Mouse (Mus musculus) lung, postnatal 0 days (tissue): ENCODE data around the gene Olfr718-ps1. TPM values are rescaled to one million over a fixed set of nuclear protein-coding genes. Genes with fewer than 3 reads are reported as not detected.
"Not testable (repeated sequence)": the region's sequence is repeated elsewhere in the genome, so short reads cannot be mapped to it uniquely, and the experiment has no call there.

Experiments used
- ATAC-seq: fragments of 200-750 bp; cut with Nextera tagmentation; 2 replicates; pipeline ENCODE4 v1.8.0; 2017; ENCODE audit warnings: moderate library complexity
- DNase-seq: peaks from one replicate; pipeline ENCODE4 v3.0.0-alpha.2; 2016; ENCODE audit warnings: low spot score
- H3K27ac ChIP-seq: fragments of 300-500 bp; sonication (generic); 2 replicates; pipeline ENCODE4 v1.5.1; 2014; ENCODE audit warnings: antibody characterized with exemption, mild to moderate bottlenecking, low read length, mixed read lengths
- H3K27me3 ChIP-seq: fragments of 300-500 bp; sonication (generic); replicated peaks from 2 replicates; pipeline ENCODE4 v1.6.1; 2014; ENCODE audit warnings: low read length, mixed read lengths; ENCODE audit not compliant: insufficient read depth
- H3K36me3 ChIP-seq: fragments of 300-500 bp; sonication (generic); 2 replicates; pipeline ENCODE4 v1.6.1; 2014; ENCODE audit warnings: low read length, mixed read lengths; ENCODE audit not compliant: insufficient read depth
- H3K4me1 ChIP-seq: fragments of 300-500 bp; sonication (generic); 2 replicates; pipeline ENCODE4 v1.6.1; 2014; ENCODE audit warnings: antibody characterized with exemption, low read depth, low read length, mixed read lengths; ENCODE audit not compliant: insufficient read depth
- H3K4me2 ChIP-seq: fragments of 300-500 bp; sonication (generic); replicated peaks from 2 replicates; pipeline ENCODE4 v1.6.1; 2014; ENCODE audit warnings: low read depth, mild to moderate bottlenecking, low read length, moderate library complexity, mixed read lengths
- H3K4me3 ChIP-seq: fragments of 300-500 bp; sonication (generic); 2 replicates; pipeline ENCODE4 v1.5.1; 2014; ENCODE audit warnings: low read depth, low read length
- H3K9ac ChIP-seq: fragments of 300-500 bp; sonication (generic); replicated peaks from 2 replicates; pipeline ENCODE4 v1.6.1; 2014; ENCODE audit warnings: low read depth, mild to moderate bottlenecking
- H3K9me3 ChIP-seq: fragments of 300-500 bp; sonication (generic); 2 replicates; pipeline ENCODE4 v1.6.1; 2016; ENCODE audit warnings: low read length, mixed read lengths
- CTCF ChIP-seq: IDR thresholded peaks from 2 replicates; pipeline ENCODE4 v1.5.1; 2016; ENCODE audit warnings: antibody characterized with exemption, mild to moderate bottlenecking
- EP300 ChIP-seq: IDR thresholded peaks from 2 replicates; pipeline ENCODE4 v1.6.1; 2016; ENCODE audit warnings: antibody characterized with exemption, mild to moderate bottlenecking, control low read depth
- WGBS: fragments of 180-500 bp; shearing (Covaris S2); extraction: QIAGEN DNeasy Blood & Tissue Kit; methylation state at CpG from one replicate; pipeline ENCODE4 v1.1.7; 2014; 5-methylcytosine and 5-hydroxymethylcytosine counted together
- polyA plus RNA-seq: library from polyadenylated mRNA; unstranded; fragments of >200 nt; fragmentation: Nextera tagmentation; extraction: Ambion mirVana; gene quantifications from 2 replicates; pipeline ENCODE4 v1.2.1, GENCODE M21; 2015

Olfr718-ps1 gene
- not detected in 2 replicates for polyA plus RNA-seq

GRCm38 (mm10) chr5:143147481-143147880 is at the start of gene Olfr718-ps1:
Gene Olfr718-ps1, minus strand, starts transcription at chr5:143147581.
- no peaks in the 10 kb centered on the region for H3K4me1 ChIP-seq
- WGBS: 56% methylated on average over 3 of the region's 3 CpGs
- ATAC-seq: no peak
- H3K36me3 ChIP-seq: no peaks in the 10 kb centered on the region
- no peak for DNase-seq
- H3K4me2 ChIP-seq: no peak within 1 kb of the TSS
- H3K4me3 ChIP-seq: no peak within 1 kb of the TSS
- TF ChIP-seq EP300: no peak
- TF ChIP-seq CTCF: no peak
- H3K9me3 ChIP-seq: no peaks in the 10 kb centered on the region
- no peak within 1 kb of the TSS for H3K27ac ChIP-seq
- H3K27me3 ChIP-seq: no peaks in the 10 kb centered on the region
- H3K9ac ChIP-seq: no peak within 1 kb of the TSS

GRCm38 (mm10) chr5:143196506-143196905 is 49.1 kb upstream of the Olfr718-ps1 start:
- Histone ChIP-seq H3K27me3 (no peaks in the 10 kb centered on the region), H3K9me3 (no peaks in the 10 kb centered on the region), H3K4me1 (no peaks in the 10 kb centered on the region), H3K4me3 (no peak overlapping the region), H3K9ac (no peak overlapping the region), H3K36me3 (no peaks in the 10 kb centered on the region), H3K27ac (no peak overlapping the region), H3K4me2 (no peak overlapping the region)
- no peak for DNase-seq
- ATAC-seq: no peak
- WGBS: 49% methylated on average over 4 of the region's 4 CpGs
- TF ChIP-seq CTCF (no peak), EP300 (no peak)

- Histone ChIP-seq H3K9ac (no peak overlapping the region), H3K4me1 (no peaks in the 10 kb centered on the region), H3K36me3 (no peaks in the 10 kb centered on the region), H3K9me3 (no peaks in the 10 kb centered on the region), H3K27ac (no peak overlapping the region), H3K27me3 (no peaks in the 10 kb centered on the region), H3K4me3 (no peak overlapping the region), H3K4me2 (no peak overlapping the region)
- DNase-seq: no peak
- TF ChIP-seq CTCF (no peak), EP300 (no peak)
- no peak for ATAC-seq
- WGBS: 62% methylated on average over 2 of the region's 2 CpGs
Measured at GRCm38 (mm10) chr5:143195166-143195565, 47.8 kb upstream of the Olfr718-ps1 start.

GRCm38 (mm10) chr5:143194747-143195146 is 47.4 kb upstream of the Olfr718-ps1 start:
- not testable (repeated sequence) for H3K4me1 ChIP-seq, H3K36me3 ChIP-seq, H3K27ac ChIP-seq, ATAC-seq, H3K9me3 ChIP-seq, DNase-seq, H3K27me3 ChIP-seq, H3K4me3 ChIP-seq, H3K9ac ChIP-seq, H3K4me2 ChIP-seq
- 49% methylated on average over 8 of the region's 8 CpGs for WGBS

- no peaks in the 10 kb centered on the region for H3K27me3 ChIP-seq
- H3K27ac ChIP-seq: no peak overlapping the region
- no peak for DNase-seq
- H3K4me3 ChIP-seq: no peak overlapping the region
- H3K4me2 ChIP-seq: no peak overlapping the region
- TF ChIP-seq EP300 (no peak), CTCF (no peak)
- no peaks in the 10 kb centered on the region for H3K9me3 ChIP-seq
- WGBS: 81% methylated on average over 8 of the region's 8 CpGs
- ATAC-seq: no peak
- no peaks in the 10 kb centered on the region for H3K4me1 ChIP-seq
- no peak overlapping the region for H3K9ac ChIP-seq
- no peaks in the 10 kb centered on the region for H3K36me3 ChIP-seq
Measured at GRCm38 (mm10) chr5:143192806-143193205, 45.4 kb upstream of the Olfr718-ps1 start.

GRCm38 (mm10) chr5:143188014-143188413 is 40.6 kb upstream of the Olfr718-ps1 start:
- H3K4me3 ChIP-seq, H3K4me2 ChIP-seq, DNase-seq, H3K9ac ChIP-seq, H3K4me1 ChIP-seq, H3K36me3 ChIP-seq, ATAC-seq, H3K27me3 ChIP-seq, H3K9me3 ChIP-seq, H3K27ac ChIP-seq: not testable (repeated sequence)
- WGBS: no CpG with 5 or more reads among the region's 1 CpGs
